Mouse (Mus musculus): ENCODE measurements around the gene Limk1. TPM values are rescaled to one million over a fixed set of nuclear protein-coding genes. Genes with fewer than 3 reads are reported as not detected.

The Limk1 gene
- polyA plus RNA-seq, 1 experiment from 2014 or later: 20.8 TPM

DNA sequence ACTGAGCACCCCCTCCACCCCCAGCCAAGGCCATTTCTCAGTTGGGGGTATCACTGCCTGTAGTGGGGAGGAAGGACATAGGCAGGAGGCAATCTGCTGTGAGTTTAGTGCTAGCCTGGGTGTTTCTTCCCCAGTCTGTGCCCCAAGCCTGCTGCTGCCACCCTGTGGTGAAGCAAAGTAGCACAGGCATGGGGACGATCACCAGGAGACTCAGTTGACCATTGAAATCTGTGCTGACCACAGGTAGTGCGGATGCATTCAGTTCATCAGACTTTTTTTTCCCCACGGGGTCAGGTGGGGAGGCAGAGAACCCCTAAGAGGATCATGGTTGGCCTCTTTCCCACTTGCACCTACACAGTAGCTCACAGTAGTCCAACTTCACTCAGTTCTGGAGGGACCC lies 71.3 kb downstream of the Limk1 start:
- H3K4me2 ChIP-seq (replicated peaks): no peak overlapping the region
- H3K27ac ChIP-seq: no peak overlapping the region
- no peak overlapping the region for H3K4me3 ChIP-seq (replicated peaks)
- no peaks in the 10 kb centered on the region for H3K9me3 ChIP-seq
- WGBS: 69% methylated on average over 3 of the region's 3 CpGs
- 0 out of 2 replicates have a peak, but pooled peaks cover 3% of the 10 kb centered on the region for H3K4me1 ChIP-seq (replicated peaks)
- H3K9ac ChIP-seq (replicated peaks): no peak overlapping the region
- no peak for ATAC-seq
- peaks cover 77% of the 10 kb centered on the region for H3K36me3 ChIP-seq
- no peaks in the 10 kb centered on the region for H3K27me3 ChIP-seq

DNA sequence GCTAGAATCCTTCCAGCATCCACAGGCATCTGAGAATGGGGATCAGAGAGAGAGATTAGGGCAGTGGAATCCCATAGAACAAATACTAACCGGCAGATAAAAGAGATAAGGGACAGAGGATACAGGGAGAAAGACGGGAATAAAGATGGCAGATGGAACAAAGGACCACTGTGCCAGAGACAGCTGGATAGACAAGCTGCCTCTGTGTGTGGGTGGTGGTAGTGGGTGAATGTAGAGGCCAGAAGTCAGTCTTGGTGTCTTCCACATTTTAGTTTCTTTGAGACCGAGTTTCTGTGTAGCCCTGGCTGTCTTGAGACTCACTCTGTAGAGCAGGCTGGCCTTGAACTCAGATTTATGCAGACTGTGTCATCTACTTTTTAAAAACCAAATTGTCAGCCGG lies 72.6 kb downstream of the Limk1 start:
- WGBS: 66% methylated on average over 4 of the region's 4 CpGs
- Histone ChIP-seq H3K9ac (replicated peaks) (no peak overlapping the region), H3K9me3 (no peaks in the 10 kb centered on the region), H3K27ac (no peak overlapping the region), H3K36me3 (peaks cover 64% of the 10 kb centered on the region), H3K4me1 (replicated peaks) (0 out of 2 replicates have a peak, but pooled peaks cover 3% of the 10 kb centered on the region), H3K4me3 (replicated peaks) (no peak overlapping the region), H3K27me3 (no peaks in the 10 kb centered on the region), H3K4me2 (replicated peaks) (no peak overlapping the region)
- ATAC-seq: no peak

DNA sequence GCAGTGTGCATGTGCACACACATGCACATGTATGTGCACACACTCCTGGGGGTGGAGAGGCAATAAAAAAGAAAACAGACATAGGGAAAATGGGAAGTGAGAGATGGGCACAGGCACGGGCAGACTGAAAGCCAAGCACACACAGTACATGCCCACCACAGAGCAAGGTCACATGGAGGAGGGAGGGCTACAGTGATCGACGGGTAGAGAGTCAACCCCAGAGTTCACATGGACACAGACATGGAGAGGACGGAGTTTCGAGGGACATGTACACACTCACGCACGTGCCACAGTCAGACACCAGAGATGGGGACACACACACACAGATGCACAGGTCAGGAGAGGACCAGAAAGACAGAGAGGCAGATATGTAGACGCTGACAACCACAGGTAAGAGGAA lies 73.0 kb downstream of the Limk1 start:
- Histone ChIP-seq H3K27me3 (no peaks in the 10 kb centered on the region), H3K27ac (no peak overlapping the region), H3K4me3 (replicated peaks) (no peak overlapping the region), H3K9me3 (no peaks in the 10 kb centered on the region), H3K9ac (replicated peaks) (no peak overlapping the region), H3K4me2 (replicated peaks) (no peak overlapping the region), H3K4me1 (replicated peaks) (0 out of 2 replicates have a peak, but pooled peaks cover 3% of the 10 kb centered on the region), H3K36me3 (peaks cover 60% of the 10 kb centered on the region)
- no peak for ATAC-seq
- WGBS: 85% methylated on average over 8 of the region's 8 CpGs

DNA sequence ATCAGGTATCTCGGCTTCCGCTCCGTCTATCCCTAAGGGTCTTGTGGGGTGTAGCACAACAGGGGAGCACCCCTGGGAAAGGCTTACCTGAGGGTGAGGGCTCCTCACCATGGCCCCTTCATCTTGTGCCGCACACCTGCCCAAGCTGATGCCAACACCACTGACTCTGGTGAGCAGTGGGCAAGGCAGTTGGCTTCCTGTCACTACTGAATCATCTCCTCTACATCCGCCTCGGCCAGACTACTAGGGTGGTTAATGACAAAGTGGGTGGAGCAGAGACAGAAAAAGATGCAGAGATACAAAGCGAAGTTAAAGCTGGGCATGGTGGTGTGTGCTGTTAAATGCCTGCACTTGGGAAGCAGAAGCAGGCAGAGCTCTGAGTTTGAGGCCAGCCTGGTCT lies 73.6 kb downstream of the Limk1 start, which contains the start of gene Lat2:
Gene Lat2, minus strand, starts transcription at position 224 of the 400 bp plus-strand sequence.
- 85% methylated on average over 7 of the region's 7 CpGs for WGBS
- peaks cover 54% of the 10 kb centered on the region for H3K36me3 ChIP-seq
- H3K27me3 ChIP-seq: no peaks in the 10 kb centered on the region
- no peak within 1 kb of the TSS for H3K4me3 ChIP-seq (replicated peaks)
- no peak within 1 kb of the TSS for H3K4me2 ChIP-seq (replicated peaks)
- 0 out of 2 replicates have a peak, but pooled peaks cover 3% of the 10 kb centered on the region for H3K4me1 ChIP-seq (replicated peaks)
- H3K9ac ChIP-seq (replicated peaks): no peak within 1 kb of the TSS
- no peak within 1 kb of the TSS for H3K27ac ChIP-seq
- ATAC-seq: no peak
- no peaks in the 10 kb centered on the region for H3K9me3 ChIP-seq

GRCm38 (mm10) chr5:134614296-134614695 lies 74.1 kb downstream of the Limk1 start:
- no peak for ATAC-seq

GRCm38 (mm10) chr5:134613727-134614126 lies 74.7 kb downstream of the Limk1 start:
- no peak overlapping the region for H3K27ac ChIP-seq
- no peak overlapping the region for H3K9ac ChIP-seq (replicated peaks)
- H3K4me2 ChIP-seq (replicated peaks): no peak overlapping the region
- no peak overlapping the region for H3K4me3 ChIP-seq (replicated peaks)
- ATAC-seq: no peak
- H3K9me3 ChIP-seq: no peaks in the 10 kb centered on the region
- WGBS: 89% methylated on average over 9 of the region's 9 CpGs
- H3K27me3 ChIP-seq: no peaks in the 10 kb centered on the region
- H3K4me1 ChIP-seq (replicated peaks): 0 out of 2 replicates have a peak, but pooled peaks cover 3% of the 10 kb centered on the region
- peaks cover 44% of the 10 kb centered on the region for H3K36me3 ChIP-seq

More at GRCm38 (mm10) chr5:134614296-134614695, 74.1 kb downstream of the Limk1 start:
- peaks cover 49% of the 10 kb centered on the region for H3K36me3 ChIP-seq
- 94% methylated on average over 8 of the region's 8 CpGs for WGBS
- H3K9me3 ChIP-seq: no peaks in the 10 kb centered on the region
- H3K4me3 ChIP-seq (replicated peaks): no peak overlapping the region
- H3K27ac ChIP-seq: no peak overlapping the region
- H3K27me3 ChIP-seq: no peaks in the 10 kb centered on the region
- no peak overlapping the region for H3K4me2 ChIP-seq (replicated peaks)
- no peak overlapping the region for H3K9ac ChIP-seq (replicated peaks)
- H3K4me1 ChIP-seq (replicated peaks): 0 out of 2 replicates have a peak, but pooled peaks cover 3% of the 10 kb centered on the region

DNA sequence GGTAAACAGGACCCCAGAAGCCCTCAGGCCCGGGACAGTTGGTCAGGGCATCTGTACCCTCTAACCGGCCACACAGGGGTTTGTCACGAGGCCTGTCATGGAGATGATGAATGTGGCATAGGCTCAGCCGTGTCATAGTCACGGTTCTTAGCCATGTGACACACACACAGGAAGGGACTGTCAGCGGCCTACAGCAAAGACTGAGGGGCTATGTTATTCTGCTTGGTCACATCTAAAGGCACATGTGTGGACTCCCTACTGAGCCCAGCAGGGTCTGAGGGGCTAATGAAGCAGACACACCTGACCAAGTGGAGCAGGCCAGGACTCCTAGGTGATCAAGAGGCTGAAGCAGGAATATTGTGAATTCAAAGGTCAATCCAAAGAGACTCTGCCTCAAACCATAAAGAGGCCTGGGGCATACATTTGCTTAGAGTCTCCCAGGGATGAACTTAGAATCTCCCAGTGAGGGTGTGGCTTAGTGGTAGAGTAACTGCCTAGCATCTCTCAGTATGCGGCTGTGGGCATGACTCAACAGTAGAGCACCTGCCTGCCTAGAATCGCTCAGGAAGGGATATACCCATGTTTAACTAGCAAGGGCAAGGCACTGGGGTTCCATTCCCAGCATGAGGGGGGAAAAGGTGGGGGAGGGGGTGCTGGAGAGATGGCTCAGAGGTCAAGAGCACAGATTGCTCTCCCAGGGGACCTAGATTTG lies 76.4 kb downstream of the Limk1 start:
- H3K27me3 ChIP-seq: no peaks in the 10 kb centered on the region
- H3K4me1 ChIP-seq (replicated peaks): 0 out of 2 replicates have a peak, but pooled peaks cover 3% of the 10 kb centered on the region
- H3K9ac ChIP-seq (replicated peaks): no peak overlapping the region
- no peak for ATAC-seq
- no peaks in the 10 kb centered on the region for H3K9me3 ChIP-seq
- no peak overlapping the region for H3K4me2 ChIP-seq (replicated peaks)
- no peak overlapping the region for H3K4me3 ChIP-seq (replicated peaks)
- H3K27ac ChIP-seq: no peak overlapping the region
- H3K36me3 ChIP-seq: peaks cover 27% of the 10 kb centered on the region
- WGBS: 66% methylated on average over 8 of the region's 8 CpGs

DNA sequence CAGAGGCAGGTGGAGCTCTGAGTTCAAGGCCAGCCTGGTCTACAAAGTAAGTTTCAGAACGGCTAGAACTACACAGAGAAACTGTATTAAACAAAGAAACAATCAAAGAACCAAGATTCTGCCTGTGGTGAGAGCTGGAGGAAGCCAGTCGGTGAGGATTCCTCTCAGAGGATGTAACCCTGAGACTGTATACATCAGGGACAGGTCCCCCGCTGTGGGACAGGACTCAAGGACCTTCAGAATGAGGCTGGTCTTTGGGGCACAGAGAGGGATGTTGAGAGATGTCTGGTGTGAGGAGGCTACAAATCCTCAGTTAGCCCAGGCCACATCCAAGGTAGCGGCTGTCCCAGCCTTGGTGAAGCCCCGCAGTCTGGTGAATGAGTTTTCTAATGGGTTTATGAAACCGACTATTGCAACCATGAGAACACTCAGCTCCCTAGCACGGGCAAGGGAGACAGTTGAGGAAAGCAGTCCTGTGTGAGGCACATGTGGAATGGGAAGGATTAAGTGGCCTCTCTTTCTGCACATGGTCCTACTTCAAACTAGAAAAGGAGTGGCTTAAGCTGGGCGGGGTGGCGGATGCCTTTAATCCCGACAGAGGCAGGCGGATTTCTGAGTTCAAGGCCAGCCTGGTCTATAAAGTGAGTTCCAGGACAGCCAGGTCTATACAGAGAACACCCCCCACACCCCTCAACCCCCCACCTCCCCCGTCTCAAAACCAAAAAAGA lies 78.3 kb downstream of the Limk1 start:
- H3K9ac ChIP-seq (replicated peaks): no peak overlapping the region
- no peak overlapping the region for H3K4me3 ChIP-seq (replicated peaks)
- no peak overlapping the region for H3K27ac ChIP-seq
- WGBS: 87% methylated on average over 12 of the region's 12 CpGs
- no peak for ATAC-seq
- no peak overlapping the region for H3K4me2 ChIP-seq (replicated peaks)
- H3K4me1 ChIP-seq (replicated peaks): 0 out of 2 replicates have a peak, but pooled peaks cover 3% of the 10 kb centered on the region
- H3K27me3 ChIP-seq: no peaks in the 10 kb centered on the region
- no peaks in the 10 kb centered on the region for H3K9me3 ChIP-seq
- peaks cover 14% of the 10 kb centered on the region; the same call in 1 of the 2 replicates for H3K36me3 ChIP-seq

DNA sequence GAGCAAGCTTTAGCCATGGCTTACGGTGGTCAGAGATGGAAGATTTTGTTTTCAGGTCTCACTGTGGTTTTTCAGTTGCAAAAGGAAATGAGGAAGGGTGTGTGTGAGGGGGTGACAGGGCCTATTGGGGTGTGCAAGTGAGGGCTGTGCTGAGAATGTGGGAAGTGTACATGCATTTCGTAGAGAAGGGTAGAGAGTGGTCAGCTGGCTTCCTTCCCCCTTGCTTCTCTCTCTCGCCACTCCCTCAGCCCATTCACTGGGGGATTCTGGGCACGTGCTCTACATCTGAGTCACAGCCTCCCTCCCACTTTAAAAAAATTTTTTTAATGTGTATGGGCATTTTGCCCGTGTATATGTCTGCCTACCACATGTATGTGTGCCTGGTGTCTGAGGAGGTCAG lies 81.3 kb downstream of the Limk1 start:
- H3K4me1 ChIP-seq (replicated peaks): no peaks in the 10 kb centered on the region
- H3K4me2 ChIP-seq (replicated peaks): no peak overlapping the region
- no peaks in the 10 kb centered on the region for H3K9me3 ChIP-seq
- H3K27ac ChIP-seq: no peak overlapping the region
- no peaks in the 10 kb centered on the region for H3K27me3 ChIP-seq
- H3K4me3 ChIP-seq (replicated peaks): no peak overlapping the region
- no peak overlapping the region for H3K9ac ChIP-seq (replicated peaks)
- no peak for ATAC-seq
- WGBS: 80% methylated on average over 5 of the region's 5 CpGs
- peaks cover 5% of the 10 kb centered on the region; the same call in 1 of the 2 replicates for H3K36me3 ChIP-seq

- Histone ChIP-seq H3K27ac (no peak overlapping the region), H3K4me3 (replicated peaks) (no peak overlapping the region), H3K4me1 (replicated peaks) (no peaks in the 10 kb centered on the region), H3K9me3 (no peaks in the 10 kb centered on the region), H3K36me3 (peaks cover 6% of the 10 kb centered on the region; the same call in 1 of the 2 replicates), H3K27me3 (no peaks in the 10 kb centered on the region), H3K9ac (replicated peaks) (no peak overlapping the region), H3K4me2 (replicated peaks) (no peak overlapping the region)
- no peak for ATAC-seq
Observed at GRCm38 (mm10) chr5:134606314-134606713, 82.1 kb downstream of the Limk1 start.

All from midbrain, embryonic 13.5 days (tissue).